Mouse (Mus musculus): ENCODE results near the gene Fli1.

The Fli1 gene

GRCm38 (mm10) chr9:32405191-32405925 is 137.3 kb downstream of the Fli1 start:
- peak; percentile 69 for DNase-seq

GRCm38 (mm10) chr9:32400662-32401161 is 141.9 kb downstream of the Fli1 start:
- DNase-seq = no peak

DNA sequence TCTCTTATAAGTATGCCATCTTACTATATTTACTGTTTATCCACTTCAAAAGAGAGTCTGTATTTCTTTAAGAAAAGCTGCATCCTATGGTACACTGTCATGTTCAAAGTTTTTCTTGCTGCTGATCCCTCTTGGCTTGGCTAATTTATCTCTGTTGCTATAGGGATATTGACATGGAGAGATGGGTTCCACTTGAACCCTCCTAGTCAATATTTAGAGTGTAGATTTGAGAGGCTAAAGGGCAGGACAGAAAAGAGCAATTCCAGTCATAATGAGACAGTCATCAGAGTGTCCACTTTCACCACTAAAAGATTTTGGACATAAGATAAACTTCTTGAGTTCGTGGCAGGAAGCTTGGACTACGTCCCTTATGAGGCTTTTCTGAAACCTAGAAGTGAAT is 142.4 kb downstream of the Fli1 start:
- no peak for DNase-seq

DNA sequence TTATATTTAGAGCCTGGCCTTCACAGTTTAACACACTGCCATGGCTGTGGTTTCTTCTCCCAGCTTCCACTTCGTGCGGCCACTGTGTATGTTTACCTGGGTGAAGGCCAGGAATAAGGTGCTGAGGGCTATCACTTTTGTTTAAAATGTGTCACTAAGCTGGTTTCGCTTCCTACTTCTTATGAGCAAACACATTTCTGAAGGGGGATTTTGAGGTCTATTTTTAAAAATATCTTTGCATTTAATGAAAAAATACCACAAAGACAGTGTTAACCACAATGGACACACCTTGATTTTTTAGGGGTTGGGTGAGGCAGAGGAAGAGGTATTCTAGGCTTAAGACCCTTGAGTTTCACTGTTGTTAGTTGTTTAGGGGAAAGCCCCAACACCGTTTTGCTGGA is 147.9 kb downstream of the Fli1 start:
- no peak for DNase-seq

- DNase-seq = no peak
These were observed 149.9 kb downstream of the Fli1 start for GRCm38 (mm10) chr9:32392716-32393115.

DNA sequence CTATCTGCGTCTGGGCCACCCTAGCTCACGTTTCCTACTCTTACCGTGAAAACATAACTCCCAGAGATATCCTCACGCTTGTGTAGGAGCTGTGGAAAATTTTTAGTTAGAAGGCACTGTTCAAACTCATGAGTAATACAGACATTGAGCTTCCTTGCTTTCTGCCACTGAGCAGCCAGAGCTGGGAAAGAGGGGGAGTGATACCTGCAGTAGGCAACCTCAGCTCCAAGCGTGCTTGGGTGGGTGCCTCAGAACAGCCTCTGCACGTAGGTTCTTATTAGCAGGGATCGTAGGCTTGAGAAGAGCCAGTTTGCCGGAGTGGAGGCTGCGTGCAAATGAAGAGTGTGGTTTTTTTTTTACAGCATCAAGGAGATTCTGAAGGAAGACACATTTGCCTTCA is 151.0 kb downstream of the Fli1 start:
- DNase-seq = no peak

- no peak for DNase-seq
These were observed 151.6 kb downstream of the Fli1 start for GRCm38 (mm10) chr9:32391092-32391491.

DNA sequence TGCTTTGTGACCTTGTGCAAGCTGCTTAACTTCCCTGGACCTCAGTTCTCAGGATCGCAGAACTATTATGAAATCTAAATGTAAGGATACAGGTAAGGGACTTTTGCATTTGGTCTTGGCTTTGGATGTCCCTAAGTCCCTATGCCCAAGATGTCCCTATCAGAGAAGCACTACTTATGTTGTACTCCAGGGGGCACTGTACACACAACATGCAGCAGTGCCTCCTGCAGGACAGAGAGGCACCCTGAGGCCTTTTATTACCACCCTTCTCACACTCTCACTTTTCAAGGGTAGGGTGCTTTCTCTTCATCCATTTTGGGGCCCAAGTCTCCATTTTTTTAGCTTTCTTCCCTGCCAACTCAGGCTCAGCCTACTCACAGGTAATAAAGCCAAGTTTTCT is 154.5 kb downstream of the Fli1 start:
- DNase-seq = peak; percentile 45

DNA sequence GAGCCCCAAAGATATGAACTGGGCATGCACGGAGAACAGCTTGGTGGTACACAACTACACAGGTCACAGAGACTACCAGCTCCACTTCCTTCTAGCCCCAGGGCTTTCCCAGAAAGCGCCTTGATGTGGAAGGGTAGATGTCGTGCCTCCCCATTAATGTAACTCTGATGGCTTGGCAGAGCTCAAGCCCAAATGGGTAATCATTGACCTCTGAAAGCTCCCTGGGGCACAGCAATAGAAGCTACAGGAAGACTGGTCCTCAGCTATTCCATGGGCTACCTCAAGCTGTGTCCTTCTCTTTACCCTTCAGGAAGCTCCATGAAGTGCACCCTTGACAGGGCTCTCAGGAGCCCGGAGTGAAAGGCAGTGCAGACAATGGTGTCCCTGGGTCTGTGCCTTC is 157.8 kb downstream of the Fli1 start:
- DNase-seq = no peak

GRCm38 (mm10) chr9:32376863-32377590 is 165.6 kb downstream of the Fli1 start:
- no peak for DNase-seq

DNA sequence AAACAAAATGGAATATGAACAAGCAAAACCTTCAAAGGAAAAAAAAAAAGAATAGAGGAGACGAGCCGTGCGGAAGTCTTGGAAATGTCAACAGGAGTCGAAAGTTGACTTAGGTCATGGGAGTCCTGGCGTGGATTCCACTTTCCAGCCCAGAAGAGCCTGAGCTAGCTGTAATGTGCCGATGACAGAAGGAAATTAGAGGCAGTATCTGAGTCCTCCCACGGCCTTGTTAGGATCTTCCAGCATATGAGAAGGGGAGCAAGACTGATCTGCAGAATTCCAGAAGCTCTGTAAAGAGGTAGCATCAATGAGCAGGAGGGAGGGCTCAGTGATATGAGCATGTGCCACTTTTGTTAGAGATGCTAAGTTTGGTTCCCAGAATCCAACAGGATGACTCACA is 166.6 kb downstream of the Fli1 start:
- no peak for DNase-seq

GRCm38 (mm10) chr9:32373656-32374055 is 169.0 kb downstream of the Fli1 start:
- DNase-seq = no peak

Data from thymus, postnatal 25 days (tissue).